Mouse (Mus musculus): ENCODE data around the gene Hist2h2aa1. TPM values are rescaled to one million over a fixed set of nuclear protein-coding genes. Genes with fewer than 3 reads are reported as not detected.
A peak's percentile ranks its signal among the peaks of the same experiment; 100 is the strongest.

Gene Hist2h2aa1
- polyA plus RNA-seq, 1 experiment from 2014 or later = 11.8 TPM

- H3K4me2 ChIP-seq (ENCODE audit: low read depth, low read length) = no peak overlapping the region
- H3K9ac ChIP-seq (ENCODE audit: low read length) = no peak overlapping the region
- no peak overlapping the region for H3K4me3 ChIP-seq (ENCODE audit: low read length)
- no peaks in the 10 kb centered on the region; the same call in 1 of the 2 replicates for H3K27me3 ChIP-seq (ENCODE audit: control insufficient read depth, insufficient read depth, low read length)
- no peak overlapping the region for H3K27ac ChIP-seq (ENCODE audit: low read length)
- no peak for ATAC-seq (replicated peaks; ENCODE audit: extremely low read depth, insufficient read depth, low FRiP score)
- H3K36me3 ChIP-seq (ENCODE audit: control insufficient read depth, insufficient read depth) = no peaks in the 10 kb centered on the region
- H3K9me3 ChIP-seq (replicated peaks; ENCODE audit: control insufficient read depth, low read length) = no peaks in the 10 kb centered on the region
- 83% methylated on average over 5 of the region's 5 CpGs for WGBS
- H3K4me1 ChIP-seq (ENCODE audit: control insufficient read depth, insufficient read depth, low read length) = peaks cover 17% of the 10 kb centered on the region
These were observed 14.9 kb downstream of the Hist2h2aa1 start for GRCm38 (mm10) chr3:96260220-96260619.

GRCm38 (mm10) chr3:96261623-96262022, 16.3 kb downstream of the Hist2h2aa1 start:
- peak overlapping the region; percentile 87 for H3K9ac ChIP-seq (ENCODE audit: low read length)
- 55% methylated on average over 3 of the region's 3 CpGs for WGBS
- no peak for ATAC-seq (replicated peaks; ENCODE audit: extremely low read depth, insufficient read depth, low FRiP score)
- H3K4me3 ChIP-seq (ENCODE audit: low read length) = peak overlapping the region; percentile 71
- H3K4me2 ChIP-seq (ENCODE audit: low read depth, low read length) = peak overlapping the region; percentile 91
- peaks cover 17% of the 10 kb centered on the region for H3K4me1 ChIP-seq (ENCODE audit: control insufficient read depth, insufficient read depth, low read length)
- H3K27ac ChIP-seq (ENCODE audit: low read length) = peak overlapping the region; percentile 98
- H3K9me3 ChIP-seq (replicated peaks; ENCODE audit: control insufficient read depth, low read length) = no peaks in the 10 kb centered on the region
- H3K27me3 ChIP-seq (ENCODE audit: control insufficient read depth, insufficient read depth, low read length) = no peaks in the 10 kb centered on the region; the same call in 1 of the 2 replicates
- no peaks in the 10 kb centered on the region for H3K36me3 ChIP-seq (ENCODE audit: control insufficient read depth, insufficient read depth)

- under 1% methylated on average over 19 of the region's 19 CpGs for WGBS
- Histone ChIP-seq H3K27ac (ENCODE audit: low read length) (peak overlapping the region; percentile 98), H3K4me1 (ENCODE audit: control insufficient read depth, insufficient read depth, low read length) (peaks cover 17% of the 10 kb centered on the region), H3K9me3 (replicated peaks; ENCODE audit: control insufficient read depth, low read length) (no peaks in the 10 kb centered on the region), H3K4me3 (ENCODE audit: low read length) (peak overlapping the region; percentile 71), H3K36me3 (ENCODE audit: control insufficient read depth, insufficient read depth) (no peaks in the 10 kb centered on the region), H3K9ac (ENCODE audit: low read length) (peak overlapping the region; percentile 87), H3K4me2 (ENCODE audit: low read depth, low read length) (peak overlapping the region; percentile 91), H3K27me3 (ENCODE audit: control insufficient read depth, insufficient read depth, low read length) (no peaks in the 10 kb centered on the region; the same call in 1 of the 2 replicates)
- peak; percentile 84 for ATAC-seq (replicated peaks; ENCODE audit: extremely low read depth, insufficient read depth, low FRiP score)
These were observed 17.0 kb downstream of the Hist2h2aa1 start for GRCm38 (mm10) chr3:96262216-96262875.

- Histone ChIP-seq H3K27me3 (ENCODE audit: control insufficient read depth, insufficient read depth, low read length) (no peaks in the 10 kb centered on the region; the same call in 1 of the 2 replicates), H3K4me2 (ENCODE audit: low read depth, low read length) (peak within 1 kb of the TSS; percentile 91), H3K36me3 (ENCODE audit: control insufficient read depth, insufficient read depth) (no peaks in the 10 kb centered on the region), H3K4me1 (ENCODE audit: control insufficient read depth, insufficient read depth, low read length) (peaks cover 17% of the 10 kb centered on the region), H3K4me3 (ENCODE audit: low read length) (peak within 1 kb of the TSS; percentile 71), H3K27ac (ENCODE audit: low read length) (peak within 1 kb of the TSS; percentile 98), H3K9me3 (replicated peaks; ENCODE audit: control insufficient read depth, low read length) (no peaks in the 10 kb centered on the region), H3K9ac (ENCODE audit: low read length) (peak within 1 kb of the TSS; percentile 87)
- ATAC-seq (replicated peaks; ENCODE audit: extremely low read depth, insufficient read depth, low FRiP score) = peak; percentile 85
- under 1% methylated on average over 40 of the region's 40 CpGs for WGBS
These were observed 17.8 kb downstream of the Hist2h2aa1 start, which contains the start of gene Hist2h4 for GRCm38 (mm10) chr3:96262979-96263550. TSS of gene Hist2h4 (minus strand) at chr3:96263311.

GRCm38 (mm10) chr3:96263558-96264403, 18.5 kb downstream of the Hist2h2aa1 start:
- peak; percentile 3; the same call in 1 of the 2 replicates for ATAC-seq (replicated peaks; ENCODE audit: extremely low read depth, insufficient read depth, low FRiP score)
- peak overlapping the region; percentile 98 for H3K27ac ChIP-seq (ENCODE audit: low read length)
- 6% methylated on average over 27 of the region's 27 CpGs for WGBS

GRCm38 (mm10) chr3:96264404-96264949, 19.2 kb downstream of the Hist2h2aa1 start:
- H3K27me3 ChIP-seq (ENCODE audit: control insufficient read depth, insufficient read depth, low read length) = no peaks in the 10 kb centered on the region; the same call in 1 of the 2 replicates
- H3K4me2 ChIP-seq (ENCODE audit: low read depth, low read length) = peak overlapping the region; percentile 91
- no peak for ATAC-seq (replicated peaks; ENCODE audit: extremely low read depth, insufficient read depth, low FRiP score)
- H3K4me3 ChIP-seq (ENCODE audit: low read length) = peak overlapping the region; percentile 71
- H3K9ac ChIP-seq (ENCODE audit: low read length) = peak overlapping the region; percentile 77
- H3K4me1 ChIP-seq (ENCODE audit: control insufficient read depth, insufficient read depth, low read length) = peaks cover 19% of the 10 kb centered on the region
- peak overlapping the region; percentile 98 for H3K27ac ChIP-seq (ENCODE audit: low read length)
- H3K9me3 ChIP-seq (replicated peaks; ENCODE audit: control insufficient read depth, low read length) = no peaks in the 10 kb centered on the region
- 79% methylated on average over 7 of the region's 7 CpGs for WGBS
- no peaks in the 10 kb centered on the region for H3K36me3 ChIP-seq (ENCODE audit: control insufficient read depth, insufficient read depth)

More at GRCm38 (mm10) chr3:96263558-96264403, 18.5 kb downstream of the Hist2h2aa1 start:
- peaks cover 19% of the 10 kb centered on the region for H3K4me1 ChIP-seq (ENCODE audit: control insufficient read depth, insufficient read depth, low read length)
- H3K4me2 ChIP-seq (ENCODE audit: low read depth, low read length) = peak overlapping the region; percentile 91
- H3K9ac ChIP-seq (ENCODE audit: low read length) = peak overlapping the region; percentile 77
- peak overlapping the region; percentile 71 for H3K4me3 ChIP-seq (ENCODE audit: low read length)
- no peaks in the 10 kb centered on the region for H3K9me3 ChIP-seq (replicated peaks; ENCODE audit: control insufficient read depth, low read length)
- no peaks in the 10 kb centered on the region; the same call in 1 of the 2 replicates for H3K27me3 ChIP-seq (ENCODE audit: control insufficient read depth, insufficient read depth, low read length)
- H3K36me3 ChIP-seq (ENCODE audit: control insufficient read depth, insufficient read depth) = no peaks in the 10 kb centered on the region

- Histone ChIP-seq H3K4me2 (ENCODE audit: low read depth, low read length) (no peak overlapping the region), H3K4me3 (ENCODE audit: low read length) (no peak overlapping the region), H3K27ac (ENCODE audit: low read length) (no peak overlapping the region), H3K27me3 (ENCODE audit: control insufficient read depth, insufficient read depth, low read length) (no peaks in the 10 kb centered on the region), H3K4me1 (ENCODE audit: control insufficient read depth, insufficient read depth, low read length) (peaks cover 22% of the 10 kb centered on the region), H3K9me3 (replicated peaks; ENCODE audit: control insufficient read depth, low read length) (no peaks in the 10 kb centered on the region), H3K9ac (ENCODE audit: low read length) (no peak overlapping the region), H3K36me3 (ENCODE audit: control insufficient read depth, insufficient read depth) (no peaks in the 10 kb centered on the region)
- no peak for ATAC-seq (replicated peaks; ENCODE audit: extremely low read depth, insufficient read depth, low FRiP score)
- 65% methylated on average over 8 of the region's 8 CpGs for WGBS
These were observed 20.9 kb downstream of the Hist2h2aa1 start for GRCm38 (mm10) chr3:96266132-96266710.

GRCm38 (mm10) chr3:96267541-96267940, 22.2 kb downstream of the Hist2h2aa1 start:
- ATAC-seq (replicated peaks; ENCODE audit: extremely low read depth, insufficient read depth, low FRiP score) = no peak
- 80% methylated on average over 4 of the region's 4 CpGs for WGBS

More at GRCm38 (mm10) chr3:96267541-96267940, 22.2 kb downstream of the Hist2h2aa1 start:
- Histone ChIP-seq H3K4me1 (ENCODE audit: control insufficient read depth, insufficient read depth, low read length) (peaks cover 16% of the 10 kb centered on the region), H3K27ac (ENCODE audit: low read length) (peak overlapping the region; percentile 88), H3K9me3 (replicated peaks; ENCODE audit: control insufficient read depth, low read length) (no peaks in the 10 kb centered on the region), H3K27me3 (ENCODE audit: control insufficient read depth, insufficient read depth, low read length) (no peaks in the 10 kb centered on the region), H3K4me2 (ENCODE audit: low read depth, low read length) (peak overlapping the region; percentile 64; the same call in 1 of the 2 replicates), H3K4me3 (ENCODE audit: low read length) (no peak overlapping the region), H3K36me3 (ENCODE audit: control insufficient read depth, insufficient read depth) (no peaks in the 10 kb centered on the region), H3K9ac (ENCODE audit: low read length) (no peak overlapping the region; the same call in 1 of the 2 replicates)
